25 mouse cellular contexts compared by ENCODE assay signal in the genomic region with DNA sequence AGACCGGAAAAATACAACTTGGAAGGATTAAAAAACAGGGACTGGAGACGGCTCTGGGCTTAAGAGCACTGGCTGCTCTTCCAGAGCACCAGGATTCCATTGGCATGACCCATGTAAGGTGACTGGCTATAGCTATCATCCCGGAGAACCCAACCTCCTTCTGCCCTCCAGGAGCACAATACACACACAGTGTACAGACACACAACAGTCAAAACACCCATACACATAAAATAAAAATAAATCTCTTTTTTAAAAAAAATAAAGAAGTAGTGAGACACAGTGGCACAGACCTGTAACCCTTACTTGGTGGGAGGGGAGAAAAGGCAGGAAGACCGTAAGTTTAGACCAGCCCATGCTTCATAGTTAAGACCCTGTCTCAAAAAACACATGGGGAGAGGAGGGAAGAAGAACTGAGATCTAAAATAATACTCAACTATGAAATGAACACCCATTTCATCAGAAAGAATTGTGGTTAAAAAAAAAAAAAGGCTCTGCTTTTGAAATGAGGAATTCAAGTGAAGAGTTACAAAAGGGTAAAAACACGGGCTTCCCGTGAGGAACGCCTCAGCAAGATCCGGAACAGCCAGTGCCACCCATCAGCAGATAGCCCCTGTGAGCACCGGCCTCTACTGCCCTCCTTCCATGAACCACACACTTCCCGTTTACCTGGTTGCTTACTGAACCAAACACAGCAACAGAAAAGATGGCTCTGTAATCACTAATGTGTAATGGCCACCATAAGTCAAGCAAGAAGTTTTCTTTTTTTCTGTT. TPM values are rescaled to one million over a fixed set of nuclear protein-coding genes. Genes with fewer than 3 reads are reported as not detected.
DNase-seq lines count a peak whose midpoint lies in the region; ATAC-seq lines count a peak whose summit lies in the region.
"Had no signal": no experiment of that assay in that cellular context is flagged by ENCODE, and none has a peak within 500 bp of the region (broad histone marks: within the 10 kb centered on the region; RNA-seq: fewer than 3 reads in every experiment).

No protein-coding gene starts in this region.

- peak; percentile 58 for ATAC-seq in granulocyte monocyte progenitor cell, adult 5-6 weeks (replicated peaks; ENCODE audit: poor library complexity, severe bottlenecking)
- ATAC-seq in monocyte, adult 5-6 weeks (replicated peaks; ENCODE audit: insufficient number of reproducible peaks, low FRiP score, low TSS enrichment, poor library complexity, severe bottlenecking) = 0 out of 2 replicates have a peak, but pooled peaks have one; percentile 25
- ATAC-seq: forebrain, embryonic 13.5 days; forebrain, embryonic 16.5 days; Patski had no signal

- no peaks in the 10 kb centered on the region for H3K9me3 ChIP-seq in embryonic facial prominence, embryonic 10.5 days
- H3K9me3 ChIP-seq: forebrain, embryonic 10.5 days; forebrain, embryonic 13.5 days; G1E; heart, embryonic 10.5 days; heart, embryonic 13.5 days; hindbrain, embryonic 12.5 days; hindbrain, embryonic 15.5 days had no signal

- no peaks in the 10 kb centered on the region for H3K27me3 ChIP-seq in embryonic facial prominence, embryonic 10.5 days (replicated peaks; ENCODE audit: low read depth, poor library complexity, severe bottlenecking)
- H3K27me3 ChIP-seq: CH12.LX; forebrain, embryonic 13.5 days; heart, embryonic 13.5 days; hindbrain, embryonic 12.5 days; hindbrain, embryonic 15.5 days; Patski had no signal

- peaks cover 16% of the 10 kb centered on the region for H3K4me1 ChIP-seq in embryonic facial prominence, embryonic 10.5 days
- H3K4me1 ChIP-seq: forebrain, embryonic 13.5 days; hindbrain, embryonic 15.5 days had no signal

- DNase-seq in heart, adult 11 months = peak; percentile 64
- DNase-seq in heart, postnatal 25 days (ENCODE audit: low spot score) = no peak
- DNase-seq in embryonic facial prominence, embryonic 10.5 days (ENCODE audit: low spot score) = no peak
- DNase-seq in cerebellum, adult 18-20 months = no peak
- DNase-seq: adrenal gland, postnatal 10 days; adrenal gland, postnatal 36 days; B cell, adult 2 months; cerebellum, adult 11 months; embryo, embryonic 11 days; gastrocnemius, adult 2 months; gastrocnemius, postnatal 14 days; heart, adult 2 months; heart, postnatal 14 days had no signal

- no peak overlapping the region for H3K27ac ChIP-seq in embryonic facial prominence, embryonic 10.5 days (replicated peaks)
- H3K27ac ChIP-seq: forebrain, embryonic 10.5 days; forebrain, embryonic 13.5 days; gastrocnemius, adult 2 months; heart, adult 2 months; heart, embryonic 10.5 days; heart, embryonic 13.5 days; hindbrain, embryonic 12.5 days; hindbrain, embryonic 15.5 days had no signal

- intact Hi-C loops in heart, postnatal 25 days (cut with DNase I) = no loop called here

- H3K4me3 ChIP-seq in embryonic facial prominence, embryonic 10.5 days = no peak overlapping the region
- H3K4me3 ChIP-seq: forebrain, embryonic 10.5 days; forebrain, embryonic 13.5 days; gastrocnemius, adult 2 months; heart, adult 2 months; heart, embryonic 10.5 days; heart, embryonic 13.5 days; hindbrain, embryonic 12.5 days; hindbrain, embryonic 15.5 days had no signal

- WGBS in embryonic facial prominence, embryonic 10.5 days = 88% methylated on average over 10 of the region's 10 CpGs

- H3K36me3 ChIP-seq in embryonic facial prominence, embryonic 10.5 days (replicated peaks) = peaks cover 9% of the 10 kb centered on the region; the same call in 1 of the 2 replicates

RNA-seq across cellular contexts. Expression of a gene that starts 52.2 kb away (rescaled TPM):
- total RNA-seq in heart, postnatal 25 days (2021) = 10 to 100 TPM; 24.9 to 26.3 TPM
- total RNA-seq in granulocyte monocyte progenitor cell, adult 5-6 weeks (2014; fragmentation: Nextera tagmentation) = 25.7 and 31.0 TPM in 2 replicates
- 26.8 and 38.7 TPM in 2 replicates for total RNA-seq in granulocyte monocyte progenitor cell, adult 5-6 weeks (2017)
- 90.8 to 94.9 TPM (median 92.1 TPM) in 3 replicates for total RNA-seq in monocyte, adult 5-6 weeks (2017)
- 11.0 and 12.1 TPM in 2 replicates for polyA plus RNA-seq in embryonic facial prominence, embryonic 10.5 days (2016; fragmentation: Nextera tagmentation; extraction: Ambion mirVana)
